In genomic region chr13:56216090-56216489, GRCm38 (mm10) we compare ENCODE assay signal across 17 mouse cellular contexts. TPM values are rescaled to one million over a fixed set of nuclear protein-coding genes. Genes with fewer than 3 reads are reported as not detected.
DNase-seq lines count a peak whose midpoint lies in the region; ATAC-seq lines count a peak whose summit lies in the region.
"Had no signal": no experiment of that assay in that cellular context is flagged by ENCODE, and none has a peak within 500 bp of the region (broad histone marks: within the 10 kb centered on the region; RNA-seq: fewer than 3 reads in every experiment).

No protein-coding gene starts in this region.

- H3K36me3 ChIP-seq in hindbrain, embryonic 11.5 days (ENCODE audit: control insufficient read depth, insufficient read depth, low read length): no peaks in the 10 kb centered on the region
- no peaks in the 10 kb centered on the region for H3K36me3 ChIP-seq in hindbrain, embryonic 13.5 days
- H3K36me3 ChIP-seq: embryonic facial prominence, embryonic 13.5 days had no signal

- peak; percentile 36 for DNase-seq in hindbrain, embryonic 11.5 days (ENCODE audit: low spot score)
- DNase-seq in retina, postnatal 1 day: peak; percentile 38
- no peak for DNase-seq in retina, embryonic 14.5 days (ENCODE audit: low spot score)
- peak; percentile 55 for DNase-seq in ZHBTc4 (ENCODE audit: low read depth, low spot score)
- no peak for DNase-seq in cerebellum, adult 18-20 months
- DNase-seq in MN1 (ENCODE audit: low spot score): no peak
- DNase-seq: cerebellum, postnatal 10 days; gastrocnemius, postnatal 25 days; kidney, adult 2 months; kidney, postnatal 14 days; lung, postnatal 14 days; thymus, postnatal 14 days had no signal

- no peak overlapping the region for H3K4me2 ChIP-seq in hindbrain, embryonic 11.5 days (replicated peaks; ENCODE audit: low read depth, low read length)
- H3K4me2 ChIP-seq in hindbrain, embryonic 13.5 days: no peak overlapping the region
- H3K4me2 ChIP-seq: embryonic facial prominence, embryonic 13.5 days had no signal

- H3K27ac ChIP-seq in hindbrain, embryonic 11.5 days (ENCODE audit: low read depth, low read length): 0 out of 2 replicates have a peak overlapping the region, but pooled peaks have one; percentile 25
- H3K27ac ChIP-seq in hindbrain, embryonic 13.5 days: no peak overlapping the region
- H3K27ac ChIP-seq: embryonic facial prominence, embryonic 13.5 days; stomach, postnatal 0 days had no signal

- H3K4me1 ChIP-seq in hindbrain, embryonic 11.5 days (replicated peaks; ENCODE audit: control insufficient read depth, insufficient read depth, low read length): peaks cover 9% of the 10 kb centered on the region
- H3K4me1 ChIP-seq in hindbrain, embryonic 13.5 days (replicated peaks): peaks cover 17% of the 10 kb centered on the region

- 8% methylated on average over 4 of the region's 4 CpGs for WGBS in hindbrain, embryonic 11.5 days
- WGBS in hindbrain, embryonic 13.5 days: 8% methylated on average over 4 of the region's 4 CpGs

- H3K9me3 ChIP-seq in hindbrain, embryonic 11.5 days (ENCODE audit: control insufficient read depth, low read length): no peaks in the 10 kb centered on the region
- H3K9me3 ChIP-seq in hindbrain, embryonic 13.5 days: peaks cover 3% of the 10 kb centered on the region
- H3K9me3 ChIP-seq: embryonic facial prominence, embryonic 13.5 days had no signal

- H3K4me3 ChIP-seq in hindbrain, embryonic 11.5 days (ENCODE audit: low read depth, low read length): no peak overlapping the region
- H3K4me3 ChIP-seq in hindbrain, embryonic 13.5 days: no peak overlapping the region
- H3K4me3 ChIP-seq: embryonic facial prominence, embryonic 13.5 days had no signal

- 0 out of 2 replicates have a peak, but pooled peaks have one; percentile 39 for ATAC-seq in hindbrain, embryonic 11.5 days (ENCODE audit: low FRiP score)
- no peak for ATAC-seq in hindbrain, embryonic 13.5 days (ENCODE audit: low FRiP score)

- H3K27me3 ChIP-seq in hindbrain, embryonic 11.5 days (ENCODE audit: control insufficient read depth, insufficient read depth, low read length): peaks cover 36% of the 10 kb centered on the region
- H3K27me3 ChIP-seq in hindbrain, embryonic 13.5 days: peaks cover 91% of the 10 kb centered on the region

- no peak overlapping the region for H3K9ac ChIP-seq in hindbrain, embryonic 11.5 days (ENCODE audit: low read depth, low read length)
- H3K9ac ChIP-seq in hindbrain, embryonic 13.5 days: no peak overlapping the region
- H3K9ac ChIP-seq: embryonic facial prominence, embryonic 13.5 days had no signal

RNA-seq across cellular contexts. Expression of gene Neurog1, which starts 35.9 kb away (rescaled TPM):
- polyA plus RNA-seq in hindbrain, embryonic 11.5 days (2014; fragmentation: Nextera tagmentation; extraction: Ambion mirVana): 30.6 and 37.4 TPM in 2 replicates
- polyA plus RNA-seq in hindbrain, embryonic 13.5 days (2015; fragmentation: Nextera tagmentation; extraction: Ambion mirVana): 5.9 and 9.8 TPM in 2 replicates
- polyA plus RNA-seq: heart, postnatal 0 days; kidney, adult 2 months; liver, embryonic 16.5 days; stomach, postnatal 0 days had no signal

RNA-seq across cellular contexts. Expression of gene Tifab, which starts 37.4 kb away (rescaled TPM):
- 0.45 and 0.71 TPM in 2 replicates for polyA plus RNA-seq in hindbrain, embryonic 11.5 days (2014; fragmentation: Nextera tagmentation; extraction: Ambion mirVana)
- polyA plus RNA-seq in hindbrain, embryonic 13.5 days (2015; fragmentation: Nextera tagmentation; extraction: Ambion mirVana): 1.1 and 1.5 TPM in 2 replicates

Comparison
In these comparisons a context has a peak if more than half of its experiments do, and no peak if none do; other contexts are left out.
1. DNase-seq: peak in hindbrain, embryonic 11.5 days (single experiment), retina, postnatal 1 day (single experiment) and ZHBTc4 (single experiment); none in retina, embryonic 14.5 days (single experiment), cerebellum, adult 18-20 months (0 of 2) and MN1 (single experiment).